Mouse (Mus musculus): ENCODE data around the gene Mapkapk2. TPM values are rescaled to one million over a fixed set of nuclear protein-coding genes. Genes with fewer than 3 reads are reported as not detected.

The Mapkapk2 gene
- 100 to 1,000 TPM; 127 to 156 TPM for polyA plus RNA-seq (2017; shearing (Covaris generic))

DNA sequence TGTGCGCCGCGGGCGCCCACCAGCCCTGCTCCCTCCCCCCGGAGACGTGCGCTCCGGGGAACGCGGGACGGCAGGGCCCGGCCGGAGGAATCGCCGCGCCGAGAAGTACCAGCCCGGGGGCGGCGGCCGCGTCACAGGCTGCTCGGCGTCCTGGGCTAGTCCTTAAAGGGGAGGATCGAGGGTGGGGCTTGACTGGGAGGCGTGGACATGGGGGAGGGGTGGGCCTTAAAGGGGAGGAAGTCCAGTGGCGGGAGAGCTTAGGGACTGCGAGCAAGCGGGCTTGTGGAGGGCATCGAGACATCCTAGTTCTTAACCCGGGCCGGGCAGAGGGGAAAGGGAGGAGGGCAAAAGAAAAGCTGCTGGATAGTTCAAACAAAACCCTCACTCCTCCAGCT lies at the start of gene Mapkapk2:
TSS of gene Mapkapk2 (minus strand) at position 127 of the 395 bp plus-strand sequence.

DNA sequence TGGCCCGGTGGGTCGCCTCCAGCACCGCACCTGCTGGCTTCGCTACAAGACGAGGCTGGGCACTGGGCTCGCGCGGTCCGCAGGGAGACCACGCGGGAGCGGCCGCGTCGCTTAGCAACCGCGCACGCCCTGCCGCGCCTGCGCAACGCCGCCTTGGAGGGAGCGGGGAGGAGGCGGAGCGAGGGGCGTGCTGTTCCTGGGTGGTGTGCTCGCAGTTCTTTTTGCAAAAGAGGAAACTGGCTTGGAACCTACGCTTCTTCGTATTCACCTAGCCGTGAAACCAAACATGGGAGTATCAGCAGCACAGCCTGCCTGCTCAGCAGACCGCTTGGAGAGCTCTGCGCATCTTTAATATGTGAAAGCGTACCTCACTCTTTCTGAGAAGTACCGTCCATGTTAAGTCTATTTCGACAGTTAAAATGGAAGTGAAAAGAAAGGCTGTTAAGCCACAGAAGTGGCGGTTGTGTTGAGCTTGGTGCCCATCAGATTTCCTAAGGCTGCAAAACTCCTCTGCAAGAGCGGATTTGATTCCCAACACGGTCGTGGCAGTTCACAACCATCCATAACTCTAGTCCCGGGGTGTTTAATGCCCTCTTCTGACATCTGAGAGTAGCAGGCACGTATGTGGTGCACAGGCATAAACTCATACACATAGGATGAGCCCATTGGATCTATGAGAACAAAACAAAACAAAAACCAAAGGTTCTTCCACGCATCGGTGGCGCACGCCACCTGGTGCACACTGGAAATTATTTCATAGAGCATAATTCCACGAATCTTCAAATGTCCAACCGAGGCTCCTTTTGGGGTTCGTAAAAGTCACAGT lies 40.8 kb upstream of the Mapkapk2 start, which contains the start of gene Dyrk3:
TSS of gene Dyrk3 (minus strand) at position 150 of the 826 bp plus-strand sequence.

DNA sequence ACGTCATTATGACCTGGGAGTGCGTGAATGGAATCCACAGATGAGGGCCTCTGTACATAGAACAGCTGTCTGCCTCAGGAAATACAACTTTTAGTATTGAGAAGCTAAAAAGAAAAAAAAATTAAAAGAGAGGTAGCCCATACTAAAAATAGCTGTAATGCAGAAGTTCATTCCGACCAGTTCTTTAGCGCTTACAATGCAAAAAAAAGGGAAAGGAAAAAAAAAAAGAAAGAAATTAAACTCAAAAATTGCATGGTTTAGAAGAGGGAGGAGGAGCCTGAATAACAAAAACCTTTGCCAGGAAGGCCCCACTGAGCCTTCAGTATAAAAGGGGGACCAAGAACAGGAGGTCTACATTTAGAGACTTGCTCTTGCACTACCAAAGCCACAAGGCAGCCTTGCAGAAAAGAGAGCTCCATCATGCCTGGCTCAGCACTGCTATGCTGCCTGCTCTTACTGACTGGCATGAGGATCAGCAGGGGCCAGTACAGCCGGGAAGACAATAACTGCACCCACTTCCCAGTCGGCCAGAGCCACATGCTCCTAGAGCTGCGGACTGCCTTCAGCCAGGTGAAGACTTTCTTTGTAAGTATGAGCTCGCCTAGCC lies 78.0 kb downstream of the Mapkapk2 start, which contains the start of gene Il10:
TSS of gene Il10 (plus strand) at position 354 of the 607 bp plus-strand sequence.

Other genes starting within 250 kb of the Mapkapk2 start
- 10 to 100 TPM in 1 of 2 experiments, 1 to 10 TPM in 1; 8.0 to 29.2 TPM for gene Fcmr, start 232.2 kb downstream of the Mapkapk2 start, polyA plus RNA-seq (2017; shearing (Covaris generic))
- gene Il24, start 210.4 kb downstream of the Mapkapk2 start, polyA plus RNA-seq (2017; shearing (Covaris generic)): not detected
- gene Il20, start 186.4 kb downstream of the Mapkapk2 start, polyA plus RNA-seq (2017; shearing (Covaris generic)): not detected
- not detected for gene Il19, start 157.7 kb downstream of the Mapkapk2 start, polyA plus RNA-seq (2017; shearing (Covaris generic))
- 10 to 100 TPM in 1 of 2 experiments, 1 to 10 TPM in 1; 2.5 to 20.6 TPM for gene Il10, start 78.0 kb downstream of the Mapkapk2 start, polyA plus RNA-seq (2017; shearing (Covaris generic))
- gene Dyrk3, start 40.5 kb upstream of the Mapkapk2 start, polyA plus RNA-seq (2017; shearing (Covaris generic)): under 1 TPM; 0.29 to 0.49 TPM
- gene Eif2d, start 55.4 kb upstream of the Mapkapk2 start, polyA plus RNA-seq (2017; shearing (Covaris generic)): 100 to 1,000 TPM in 1 of 2 experiments, 10 to 100 TPM in 1; 73.0 to 104 TPM
- 100 to 1,000 TPM; 392 to 518 TPM for gene Rassf5, start 147.4 kb upstream of the Mapkapk2 start, polyA plus RNA-seq (2017; shearing (Covaris generic))
- gene Ikbke, start 181.8 kb upstream of the Mapkapk2 start, polyA plus RNA-seq (2017; shearing (Covaris generic)): 100 to 1,000 TPM; 193 to 233 TPM

All from inflammation-experienced regulatory T-cells (primary cell).